Mouse (Mus musculus) adrenal gland, adult 2 months (tissue): Measurements from ENCODE around the gene Ica1. TPM values are rescaled to one million over a fixed set of nuclear protein-coding genes. Genes with fewer than 3 reads are reported as not detected.

ENCODE experiments used
- DNase-seq: peaks from one replicate; pipeline ENCODE4 v3.0.0; 2021
- polyA plus RNA-seq: library from polyadenylated mRNA; depleted of rRNA; stranded (reverse); fragments of >200 nt; gene quantifications from 2 replicates; pipeline ENCODE4 v1.2.3, GENCODE M21; 2012; rRNA removed
- total RNA-seq, 2 experiments: library from RNA; stranded (reverse); gene quantifications; 2 replicates each; pipeline ENCODE4 v1.2.3; 2021

Gene Ica1
- total and polyA plus RNA-seq, 3 experiments = 10.1 to 54.1 (median 33.3) TPM

DNA sequence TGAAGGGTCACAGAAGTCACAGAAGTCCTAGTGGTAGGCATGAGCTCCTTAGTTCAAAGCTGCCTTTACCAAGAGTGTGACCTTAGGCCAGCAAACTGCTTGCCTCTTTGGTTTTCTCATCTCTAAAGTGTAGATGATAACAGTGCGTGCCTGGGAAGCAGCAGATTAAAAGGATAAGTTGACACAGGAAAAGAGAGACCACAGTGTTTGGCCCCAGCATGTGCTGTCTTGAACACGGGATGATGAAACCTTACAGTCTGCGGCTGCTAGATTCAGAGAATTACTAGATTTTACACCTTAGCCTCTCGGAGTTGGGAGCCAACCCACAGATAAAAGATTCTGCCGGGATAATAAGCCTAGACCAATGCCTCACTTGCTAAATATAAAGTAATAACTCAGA, 137.4 kb downstream of the Ica1 start:
- no peak for DNase-seq

DNA sequence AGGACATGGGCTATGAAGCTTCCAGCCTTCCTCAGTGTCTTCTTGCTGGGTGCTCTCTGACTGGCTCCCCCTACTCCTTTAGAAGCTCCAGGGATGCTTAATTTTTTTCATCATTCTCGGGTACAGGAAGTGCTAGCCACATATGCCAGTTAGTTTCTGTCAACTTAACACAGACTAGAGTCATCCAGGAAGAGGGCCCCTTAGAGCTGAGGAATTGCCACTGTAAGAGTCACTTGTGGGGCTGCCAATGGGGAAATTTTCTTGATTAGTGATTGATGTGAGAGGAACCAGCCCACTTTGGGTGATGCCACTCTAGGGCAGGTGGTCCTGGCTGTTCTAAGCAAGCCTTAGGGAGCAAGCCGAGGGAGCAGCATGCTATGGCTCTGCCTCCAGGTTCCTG, 138.8 kb downstream of the Ica1 start:
- no peak for DNase-seq

DNA sequence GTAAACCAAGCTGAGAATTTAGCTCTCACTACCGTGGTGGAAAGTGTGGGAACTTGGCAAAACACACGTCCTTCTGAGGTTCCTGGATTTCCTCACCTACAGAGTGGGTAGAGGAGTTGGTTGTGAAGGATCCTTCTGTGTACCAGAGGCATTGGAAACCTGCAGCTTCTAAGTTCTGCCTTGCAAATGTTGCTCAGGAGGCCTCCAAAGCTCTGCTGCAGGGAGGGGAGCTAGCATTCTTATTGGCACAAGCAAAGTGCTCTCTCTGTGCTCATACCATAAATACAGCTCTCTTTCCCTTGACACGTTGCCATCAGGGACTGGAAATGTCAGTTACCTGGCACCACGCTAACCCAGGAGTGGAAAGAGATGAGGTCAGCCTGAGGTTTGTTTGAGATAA, 139.4 kb downstream of the Ica1 start:
- no peak for DNase-seq

GRCm38 (mm10) chr6:8638122-8638521, 140.2 kb downstream of the Ica1 start:
- DNase-seq = no peak

DNA sequence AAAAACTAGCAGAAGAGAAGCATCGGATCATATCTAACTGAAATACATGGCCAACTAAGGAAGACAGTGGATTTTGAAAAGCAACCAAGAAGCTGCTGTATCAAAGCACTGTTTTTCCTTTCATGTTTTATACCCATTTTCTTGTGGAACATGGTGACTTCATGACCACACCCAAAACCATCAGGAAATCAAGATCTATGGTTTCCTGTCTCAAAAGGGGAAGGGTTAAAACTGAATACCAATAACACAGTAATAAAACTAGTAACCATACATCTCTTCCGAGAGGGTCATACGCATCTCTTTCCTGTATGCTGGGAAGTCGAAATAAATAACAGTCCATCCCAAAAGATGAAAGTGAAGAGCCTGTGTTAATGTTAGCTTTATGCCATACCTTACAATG, 145.6 kb downstream of the Ica1 start:
- DNase-seq = no peak

DNA sequence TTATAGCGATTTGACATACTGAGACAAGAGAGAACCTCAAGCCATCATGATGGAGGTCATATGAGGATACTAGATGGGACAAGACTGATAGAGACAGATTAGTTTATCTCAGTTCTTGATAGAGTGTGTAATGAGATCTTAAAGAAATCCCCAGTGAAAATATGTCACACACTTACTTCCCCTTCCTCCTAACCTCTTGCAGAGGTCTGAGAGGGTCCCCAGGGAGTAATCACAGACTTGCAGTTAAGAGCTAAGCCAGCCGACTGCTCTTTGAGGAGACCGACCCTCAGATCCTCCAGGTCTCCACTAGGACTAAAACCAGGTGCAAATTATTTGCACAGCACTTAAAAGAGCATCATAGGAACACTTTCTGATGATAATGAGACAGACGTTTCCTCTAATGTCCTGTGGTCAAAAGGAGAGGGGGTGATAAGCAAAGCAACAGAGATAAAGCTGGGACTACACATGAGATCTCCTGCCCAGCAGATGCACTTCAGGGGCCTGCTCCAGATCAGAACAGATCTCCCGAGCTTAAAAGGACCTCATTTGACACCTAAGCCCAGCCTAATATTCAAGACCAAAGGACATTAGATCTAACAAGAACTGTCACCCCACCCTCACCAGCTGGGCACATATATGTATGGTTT, 146.2 kb downstream of the Ica1 start:
- DNase-seq = no peak

GRCm38 (mm10) chr6:8631362-8631761, 146.9 kb downstream of the Ica1 start:
- DNase-seq = no peak

DNA sequence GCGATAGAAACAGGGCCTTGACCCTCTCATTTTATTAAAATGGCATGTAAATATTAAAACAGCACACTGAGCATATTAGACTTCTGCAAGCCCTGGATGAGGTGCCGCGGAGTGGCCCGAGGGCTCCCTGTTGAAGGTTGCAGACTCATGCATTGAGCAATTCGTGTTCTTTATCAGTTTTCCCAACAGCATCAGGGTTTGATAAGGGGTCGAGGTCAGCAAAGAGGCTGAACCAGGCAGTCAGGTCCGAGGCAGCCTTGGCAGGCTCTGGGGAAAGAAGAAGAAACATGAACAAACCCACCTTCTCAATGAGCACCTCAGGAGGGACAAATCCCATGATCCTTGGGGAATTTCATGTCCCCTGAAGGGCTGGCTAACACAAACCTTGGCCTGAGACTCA, 147.8 kb downstream of the Ica1 start:
- DNase-seq = peak; percentile 47

DNA sequence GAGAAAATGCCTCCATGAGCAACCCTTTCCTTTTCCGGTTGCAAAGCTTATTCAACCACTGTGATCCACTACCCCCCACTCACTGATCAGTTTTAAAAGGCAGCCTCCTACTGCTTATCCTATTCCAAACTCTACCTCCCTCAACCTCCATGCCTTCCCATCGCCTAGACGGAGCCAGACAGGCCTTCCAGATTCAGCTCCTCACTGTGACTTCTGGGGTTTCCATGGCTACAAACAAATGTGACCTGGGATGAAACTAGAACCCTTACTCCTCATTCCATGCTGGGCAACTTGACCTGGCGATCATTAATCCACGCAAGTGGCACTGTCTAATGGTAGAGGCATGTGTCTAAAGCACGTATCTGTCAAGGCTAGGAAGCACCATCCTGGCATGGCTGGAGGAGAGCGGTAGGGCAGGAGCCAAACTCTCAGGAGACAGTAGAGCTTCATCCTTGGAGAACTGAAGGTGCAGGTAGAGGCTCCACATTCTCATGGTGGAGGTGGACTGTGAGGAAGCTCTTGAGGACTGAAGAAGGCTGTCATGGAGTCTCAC, 149.5 kb downstream of the Ica1 start:
- no peak for DNase-seq

DNA sequence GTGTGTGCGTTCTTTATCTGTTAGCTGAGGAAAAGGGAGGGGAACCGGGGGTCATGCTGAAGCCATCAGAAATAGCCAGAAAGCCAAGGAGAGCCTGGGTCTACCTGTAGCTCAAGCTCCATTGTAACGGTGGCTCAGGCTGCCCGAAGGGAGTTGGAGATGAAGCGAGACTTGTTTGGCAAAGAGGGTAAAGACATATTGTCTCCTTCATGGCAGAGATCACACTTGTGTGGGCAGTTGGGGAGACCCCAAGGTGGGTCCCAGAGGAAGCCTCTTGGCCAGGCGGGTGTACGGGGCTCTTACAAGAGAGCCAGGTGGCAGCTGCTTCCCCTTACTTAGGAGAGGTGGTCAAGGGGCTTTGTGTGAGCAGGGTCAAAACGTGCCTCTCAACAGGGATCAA, 150.1 kb downstream of the Ica1 start:
- no peak for DNase-seq

DNA sequence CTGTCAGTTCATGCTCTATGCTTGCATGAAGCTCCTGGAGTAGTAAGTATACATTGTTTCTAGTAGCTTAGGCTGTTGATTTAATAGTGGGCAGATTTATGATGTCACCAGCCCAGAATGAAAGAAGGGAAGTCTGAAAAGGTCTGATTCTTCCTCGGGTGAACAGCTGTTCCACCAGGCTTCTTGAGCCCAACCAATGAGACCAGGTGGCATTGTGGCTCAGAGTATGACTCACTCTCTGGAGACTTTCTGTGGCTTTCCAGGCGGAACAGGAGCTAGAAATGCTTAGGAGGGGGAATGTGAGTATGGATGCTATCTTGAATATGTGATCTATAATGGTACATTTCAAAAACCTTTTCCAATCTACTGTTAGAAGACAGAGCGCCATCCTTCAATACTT, 155.2 kb downstream of the Ica1 start:
- no peak for DNase-seq

GRCm38 (mm10) chr6:8619582-8620350, 158.5 kb downstream of the Ica1 start:
- DNase-seq = no peak

- no peak for DNase-seq
Measured at GRCm38 (mm10) chr6:8617369-8617768, 160.9 kb downstream of the Ica1 start.

GRCm38 (mm10) chr6:8591665-8592064, 186.6 kb downstream of the Ica1 start:
- no peak for DNase-seq

GRCm38 (mm10) chr6:8583892-8584291, 194.4 kb downstream of the Ica1 start:
- no peak for DNase-seq

DNA sequence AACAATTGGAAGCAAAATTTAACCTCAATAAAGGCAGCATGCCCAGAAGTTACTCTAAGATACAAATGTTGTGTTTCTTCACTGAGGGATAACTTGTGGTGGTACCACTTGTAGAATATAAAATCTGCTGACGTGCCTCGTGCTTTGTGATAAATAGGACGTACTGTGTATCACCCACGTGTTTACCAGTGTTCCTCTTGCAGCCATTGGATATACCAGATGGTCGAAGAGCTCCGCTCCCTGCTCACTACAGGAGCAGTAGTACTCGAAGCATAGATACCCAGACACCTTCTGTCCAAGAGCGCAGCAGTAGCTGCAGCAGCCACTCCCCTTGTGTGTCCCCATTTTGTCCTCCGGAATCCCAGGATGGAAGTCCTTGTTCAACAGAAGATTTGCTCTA, 195.9 kb downstream of the Ica1 start:
- no peak for DNase-seq

Other genes with a start within 250 kb of the Ica1 start
- gene Nxph1, start 169.9 kb upstream of the Ica1 start, total RNA-seq = under 1 TPM in 1 of 2 experiments, not detected in 1; 0.52 TPM
- gene Nxph1, start 169.9 kb upstream of the Ica1 start, polyA plus RNA-seq = 0.39 and 0.70 TPM in 2 replicates